Mouse (Mus musculus) megakaryocyte progenitor cell, adult 5-6 weeks (primary cell): ENCODE measurements around the gene Xndc1. TPM values are rescaled to one million over a fixed set of nuclear protein-coding genes. Genes with fewer than 3 reads are reported as not detected.

Source experiments
- ATAC-seq: replicated peaks from 2 replicates; pipeline ENCODE4 v1.8.0; 2016; ENCODE audit warnings: mild to moderate bottlenecking, moderate TSS enrichment, inconsistent platforms; ENCODE audit not compliant: poor library complexity
- total RNA-seq, 2 experiments: library from RNA; stranded (forward) in 1 of 2; stranded (reverse) in 1 of 2; fragments of 157-497, 149-512 nt in 1 of 2; fragments of 200-1000 nt in 1 of 2; gene quantifications; 2 replicates each; pipeline versions ENCODE4 v1.2.3 to v1.2.4; 2015 to 2017

Gene Xndc1
- total RNA-seq, 2 experiments from 2014 or later: 19.7 to 30.3 TPM

GRCm38 (mm10) chr7:102080311-102080710, 15.0 kb downstream of the Xndc1 start:
- ATAC-seq: no peak

DNA sequence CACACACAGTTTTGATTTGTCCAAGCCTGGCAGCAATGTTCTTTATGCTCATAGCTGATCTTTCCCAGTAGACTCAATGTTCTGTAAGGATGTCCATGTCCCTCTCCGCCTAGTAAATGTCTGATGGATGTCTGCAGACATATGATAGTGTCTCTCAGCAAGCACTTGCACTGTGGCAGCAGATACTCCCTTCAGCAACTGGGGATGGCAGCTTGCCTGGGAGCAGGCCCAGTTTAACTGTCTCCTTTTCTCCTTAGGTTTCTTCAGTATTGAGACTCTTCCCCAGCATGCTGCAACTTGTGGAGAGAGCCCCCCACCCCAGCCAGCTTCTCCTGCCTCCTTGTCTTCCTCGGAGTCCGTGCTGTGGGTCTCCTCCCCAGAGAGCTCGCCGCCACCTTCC, 16.5 kb downstream of the Xndc1 start:
- no peak for ATAC-seq

DNA sequence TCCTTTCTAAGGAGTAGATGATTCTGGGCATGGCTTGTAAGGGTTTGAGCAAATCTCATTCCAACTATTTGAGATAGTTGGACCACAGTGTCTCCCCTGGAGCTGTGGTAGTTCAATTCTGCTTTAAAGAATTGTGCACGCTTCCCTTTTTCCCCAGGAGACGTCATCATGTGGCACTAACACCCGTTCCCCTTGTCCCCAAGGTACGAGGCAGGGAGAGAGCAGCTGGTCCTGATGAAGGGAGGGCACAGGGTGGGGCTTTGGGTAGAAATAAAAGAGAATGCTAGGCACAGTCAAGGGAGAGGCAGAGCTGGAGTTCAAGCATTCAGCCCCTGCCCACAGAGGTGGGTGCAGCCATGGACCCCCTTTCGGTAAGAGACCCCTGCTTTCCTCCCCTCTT, 17.5 kb downstream of the Xndc1 start, which contains the start of gene Trpc2:
Gene Trpc2 (plus strand): TSS at position 301 of the 400 bp plus-strand sequence.
- no peak for ATAC-seq

- ATAC-seq: no peak
Measured at GRCm38 (mm10) chr7:102084041-102084696, 18.9 kb downstream of the Xndc1 start.

DNA sequence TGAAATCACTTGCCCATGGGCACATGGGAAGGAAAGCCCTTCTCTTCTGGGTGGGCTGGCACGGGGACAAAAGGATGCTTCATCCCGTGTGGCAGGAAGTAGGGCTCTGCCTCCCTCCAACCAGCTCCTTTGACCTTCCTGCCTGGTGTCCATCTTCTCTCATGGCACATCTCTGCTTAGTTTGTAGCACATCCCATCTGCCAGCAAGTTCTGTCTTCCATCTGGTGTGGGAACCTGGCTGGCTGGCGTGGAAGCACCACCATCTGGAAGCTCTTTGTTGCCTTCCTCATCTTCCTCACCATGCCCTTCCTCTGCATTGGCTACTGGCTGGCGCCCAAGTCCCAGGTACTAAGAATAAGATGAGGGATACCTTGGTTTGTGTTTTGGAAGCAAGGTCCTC, 22.0 kb downstream of the Xndc1 start:
- ATAC-seq: no peak

DNA sequence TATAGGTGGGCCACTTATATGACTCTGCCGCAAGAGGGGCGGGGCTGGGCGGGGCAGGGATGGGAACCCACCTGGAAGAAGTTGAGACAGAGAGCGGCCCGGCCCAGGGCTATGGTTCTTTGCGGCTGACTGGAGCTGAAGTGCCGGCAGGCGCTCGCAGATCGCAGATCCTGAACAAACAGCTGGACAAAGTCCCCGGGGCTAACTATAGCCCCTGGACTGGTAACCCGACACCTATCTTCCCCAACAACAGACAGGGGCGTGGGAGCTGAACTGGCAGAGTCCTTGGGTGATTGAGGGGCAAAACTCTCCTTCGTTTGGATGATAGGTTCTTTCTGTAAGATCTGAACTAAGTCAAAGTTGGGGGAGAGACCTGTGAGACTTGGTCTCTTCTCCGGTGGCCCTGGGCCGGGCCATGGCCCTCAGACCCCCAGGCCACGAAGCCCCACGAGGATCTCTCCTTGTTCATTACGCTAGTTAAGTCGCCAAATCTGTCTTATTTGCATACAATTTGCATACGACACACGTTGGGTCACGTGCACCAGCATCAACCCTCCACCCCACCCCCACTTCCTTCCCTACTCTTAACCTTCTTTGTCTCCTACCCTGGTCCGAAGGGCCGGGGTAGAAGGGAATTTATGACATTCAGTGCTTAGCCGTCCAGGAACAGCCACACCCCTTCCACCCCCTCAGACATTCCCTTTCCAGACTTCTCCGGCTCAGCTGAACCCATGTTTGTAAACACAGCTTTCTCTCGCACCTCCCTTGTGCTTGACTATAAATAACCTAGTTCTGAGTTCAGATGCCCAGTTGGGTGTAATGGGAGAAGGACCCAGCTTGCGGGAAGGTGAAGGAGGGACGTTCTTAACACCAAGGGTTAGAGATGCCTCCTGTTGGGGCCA, 34.7 kb downstream of the Xndc1 start:
- peak; percentile 78 for ATAC-seq

DNA sequence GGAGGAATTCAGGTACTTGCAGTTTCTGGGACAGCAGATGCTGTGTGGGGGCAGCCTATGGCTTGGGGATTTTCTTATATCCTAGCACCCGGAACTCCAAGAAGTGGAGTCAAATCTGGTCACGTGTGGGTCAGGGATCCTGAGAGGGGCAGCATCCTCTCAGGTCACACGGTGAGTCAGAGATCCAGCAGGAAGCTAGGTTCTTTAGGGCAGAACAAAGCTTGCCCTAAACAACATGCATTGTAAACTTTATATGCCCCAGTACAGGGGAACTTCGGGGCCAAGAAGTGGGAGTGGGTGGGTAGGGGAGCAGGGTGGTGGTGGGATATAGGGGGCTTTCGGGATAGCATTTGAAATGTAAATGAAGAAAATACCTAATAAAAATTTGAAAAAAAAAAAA, 35.6 kb downstream of the Xndc1 start:
- no peak for ATAC-seq

DNA sequence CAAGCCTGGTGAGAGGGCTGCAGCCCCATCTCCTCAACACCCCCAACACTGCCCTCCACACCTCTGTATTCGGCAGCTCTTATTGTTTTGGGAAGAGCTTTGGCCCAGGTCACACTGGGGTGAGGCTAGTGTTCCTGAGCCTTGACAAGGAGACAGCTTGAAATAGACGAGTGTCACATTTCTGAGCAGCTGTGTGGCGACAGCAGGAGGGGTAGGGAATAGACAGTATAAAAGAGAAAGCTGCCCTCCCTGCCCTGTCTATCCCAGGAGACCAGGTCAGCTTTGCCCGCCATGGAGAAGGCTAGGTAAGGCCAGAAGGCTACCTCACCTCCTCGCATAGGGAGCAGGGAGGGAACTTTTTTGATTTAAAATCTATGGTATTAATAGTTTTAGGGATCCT, 36.2 kb downstream of the Xndc1 start, which contains the start of gene Art1:
Gene Art1 (plus strand): TSS at position 257 of the 400 bp plus-strand sequence.
- ATAC-seq: no peak

DNA sequence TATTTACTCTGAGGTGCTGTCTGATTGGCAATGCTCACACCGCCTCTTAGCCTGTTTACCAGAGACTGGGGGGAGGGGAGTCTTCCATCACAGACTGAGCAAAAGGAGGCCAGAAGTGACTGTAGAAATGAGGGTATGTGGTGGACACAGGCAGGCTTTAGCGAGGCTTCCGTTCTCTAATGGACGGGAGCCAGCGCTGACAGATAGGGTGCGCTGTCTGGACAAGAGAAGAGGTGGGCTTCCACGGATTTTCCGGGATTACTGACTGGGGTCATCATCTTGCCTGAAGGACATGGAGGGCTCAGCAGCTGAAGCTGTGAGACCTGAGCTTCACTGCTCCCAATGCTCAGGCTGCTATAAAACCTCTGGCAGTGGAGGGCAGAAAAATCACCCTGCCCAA, 36.9 kb downstream of the Xndc1 start:
- ATAC-seq: no peak

DNA sequence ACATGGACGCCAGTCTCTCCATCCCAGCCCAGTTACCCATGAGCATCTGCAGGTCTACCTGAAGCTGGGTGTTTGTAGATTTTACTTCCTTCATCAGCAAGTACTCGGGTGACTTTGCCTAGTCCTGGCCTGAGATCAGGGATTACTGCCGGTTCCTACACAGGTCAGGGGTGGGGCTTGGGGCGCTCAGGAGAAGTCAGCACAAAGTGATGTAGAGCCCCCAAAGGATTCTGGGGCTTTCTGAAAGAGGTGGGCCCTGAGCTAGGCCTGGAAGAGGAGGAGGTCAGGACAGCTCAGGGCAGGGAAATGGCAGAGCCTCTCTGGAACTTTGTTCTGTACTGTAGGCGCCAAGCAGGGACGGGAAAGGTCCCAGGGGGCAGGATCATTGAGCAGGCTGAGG, 37.4 kb downstream of the Xndc1 start:
- no peak for ATAC-seq

GRCm38 (mm10) chr7:102103555-102103954, 38.2 kb downstream of the Xndc1 start:
- ATAC-seq: peak; percentile 70

- ATAC-seq: no peak
Measured at GRCm38 (mm10) chr7:102104126-102104525, 38.8 kb downstream of the Xndc1 start.

DNA sequence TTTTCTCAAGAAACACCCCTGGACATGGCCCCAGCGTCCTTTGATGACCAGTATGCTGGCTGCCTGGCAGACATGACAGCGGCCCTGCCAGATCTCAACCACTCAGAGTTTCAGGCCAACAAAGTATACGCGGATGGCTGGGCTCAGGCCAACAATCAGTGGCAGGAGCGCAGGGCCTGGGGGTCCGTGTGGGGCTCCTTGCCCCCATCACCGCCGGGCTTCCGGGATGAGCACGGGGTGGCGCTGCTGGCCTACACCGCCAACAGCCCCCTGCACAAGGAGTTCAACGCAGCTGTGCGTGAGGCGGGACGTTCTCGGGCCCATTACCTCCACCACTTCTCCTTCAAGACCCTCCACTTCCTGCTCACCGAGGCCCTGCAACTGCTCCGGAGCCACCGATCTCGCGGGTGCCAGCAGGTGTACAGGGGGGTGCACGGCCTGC, 41.4 kb downstream of the Xndc1 start:
- peak; percentile 35 for ATAC-seq

DNA sequence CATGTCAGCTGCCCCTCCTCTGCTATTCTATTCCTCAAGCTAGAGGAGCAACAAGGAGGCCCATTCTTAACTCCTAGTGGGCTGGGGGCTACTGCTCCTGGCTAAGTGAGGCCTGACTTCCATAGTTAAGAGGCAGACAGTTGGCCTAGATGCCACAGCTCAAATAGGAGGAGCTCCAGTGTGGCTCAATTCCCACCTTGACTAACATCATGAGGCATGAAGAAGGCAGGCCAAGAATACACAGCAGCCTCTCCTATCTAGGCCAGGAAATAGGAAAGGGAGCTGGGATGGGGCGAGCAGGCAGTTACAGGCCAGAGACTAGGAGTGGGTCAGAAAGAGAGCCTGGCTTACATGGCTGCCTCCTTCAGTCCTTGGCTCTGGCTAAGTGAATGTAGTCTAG, 42.9 kb downstream of the Xndc1 start:
- no peak for ATAC-seq

- ATAC-seq: no peak
Measured at GRCm38 (mm10) chr7:102109171-102109570, 43.9 kb downstream of the Xndc1 start, which contains the start of gene Art5. Gene Art5, minus strand, starts transcription at chr7:102109489.

DNA sequence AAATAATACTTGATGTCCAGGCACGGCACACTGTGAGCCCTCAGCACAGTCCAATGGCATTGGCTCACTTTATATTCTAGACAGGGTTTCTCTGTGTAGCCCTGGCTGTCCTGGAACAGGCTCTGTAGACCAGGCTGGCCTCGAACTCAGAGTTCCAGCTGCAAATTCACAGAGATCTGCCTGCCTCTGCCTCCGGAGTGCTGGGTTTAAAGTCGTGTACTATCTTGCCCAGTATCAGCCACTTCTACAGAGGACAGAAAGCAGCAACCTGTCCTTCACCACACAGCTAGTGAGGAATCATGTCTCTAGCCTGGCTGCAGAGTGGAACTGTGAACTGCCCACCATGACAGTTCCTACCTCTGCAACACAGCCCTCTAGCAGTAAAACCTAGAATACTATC, 44.4 kb downstream of the Xndc1 start:
- no peak for ATAC-seq

- no peak for ATAC-seq
Measured at GRCm38 (mm10) chr7:102113151-102113729, 47.9 kb downstream of the Xndc1 start.

- no peak for ATAC-seq
Measured at GRCm38 (mm10) chr7:102116579-102117331, 51.4 kb downstream of the Xndc1 start, which contains the start of gene Chrna10. Gene Chrna10, minus strand, starts transcription at chr7:102116828.

- ATAC-seq: no peak
Measured at GRCm38 (mm10) chr7:102117382-102117781, 52.1 kb downstream of the Xndc1 start.

DNA sequence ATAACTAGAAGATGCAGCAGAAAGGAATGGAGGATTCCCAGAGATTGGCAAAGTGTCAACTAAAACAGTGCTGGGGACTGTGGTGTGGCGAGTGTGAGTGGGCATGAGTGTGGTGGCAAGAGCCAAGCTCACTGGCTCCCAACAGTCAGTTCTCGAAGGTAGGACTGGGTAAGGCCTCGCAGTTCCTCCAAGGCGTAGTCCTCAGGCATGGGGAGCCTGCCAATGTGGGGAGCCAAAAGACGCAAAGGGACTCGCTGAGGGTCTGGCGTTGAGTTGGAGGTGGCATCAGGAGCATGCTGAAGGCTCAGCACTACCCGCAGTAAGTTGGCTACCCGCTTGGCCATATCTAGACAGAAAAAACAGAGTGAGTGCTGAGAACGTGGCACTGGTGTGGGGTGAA, 55.0 kb downstream of the Xndc1 start:
- no peak for ATAC-seq

DNA sequence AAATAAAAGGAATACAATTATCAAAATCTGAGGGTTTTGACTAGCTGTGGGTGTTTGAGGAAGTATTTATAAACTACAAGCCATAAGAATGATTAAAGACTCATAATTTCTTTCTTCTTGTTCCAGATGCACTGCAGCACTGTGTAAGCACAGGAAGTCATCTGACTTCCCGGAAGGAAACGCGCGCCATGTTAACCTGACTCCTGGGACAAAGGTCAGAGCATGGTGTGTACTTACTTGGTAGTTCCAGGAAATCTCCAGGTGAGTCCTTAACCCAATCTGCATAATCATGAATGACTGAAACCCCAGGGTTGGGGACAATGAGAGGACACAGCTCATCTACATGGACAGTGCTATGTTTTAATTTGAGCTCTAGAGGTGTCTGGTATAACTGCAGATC, 67.1 kb downstream of the Xndc1 start:
- no peak for ATAC-seq
